Mouse (Mus musculus) heart, postnatal 10 days (tissue): ENCODE data around the gene Tmem161a. TPM values are rescaled to one million over a fixed set of nuclear protein-coding genes. Genes with fewer than 3 reads are reported as not detected.

Source experiments
- total RNA-seq, 2 experiments: library from RNA; stranded (reverse); gene quantifications; 2 replicates each; pipeline ENCODE4 v1.2.3; 2021

The Tmem161a gene
- total RNA-seq, 2 experiments from 2014 or later, result 88.3 to 103 TPM

Other genes with a start within 250 kb of the Tmem161a start
- 10 to 100 TPM; 62.1 to 63.1 TPM for gene Gatad2a, start 176.0 kb upstream of the Tmem161a start, total RNA-seq
- gene Mau2, start 129.6 kb upstream of the Tmem161a start, total RNA-seq, result 10 to 100 TPM; 43.3 to 44.2 TPM
- 10 to 100 TPM; 23.2 to 23.9 TPM for gene Sugp1, start 129.5 kb upstream of the Tmem161a start, total RNA-seq
- under 1 TPM; 0.77 to 0.94 TPM for gene Tm6sf2, start 99.4 kb upstream of the Tmem161a start, total RNA-seq
- gene Hapln4, start 88.9 kb upstream of the Tmem161a start, total RNA-seq, result not detected
- under 1 TPM in 1 of 2 experiments, not detected in 1; 0.19 TPM for gene Ncan, start 51.5 kb upstream of the Tmem161a start, total RNA-seq
- 10 to 100 TPM; 10.9 to 12.8 TPM for gene Nr2c2ap, start 41.0 kb upstream of the Tmem161a start, total RNA-seq
- gene Rfxank, start 33.2 kb upstream of the Tmem161a start, total RNA-seq, result 10 to 100 TPM; 20.7 to 22.4 TPM
- gene Borcs8, start 32.9 kb upstream of the Tmem161a start, total RNA-seq, result 10 to 100 TPM; 30.3 TPM
- under 1 TPM; 0.38 to 0.45 TPM for gene Mef2b, start 32.6 kb upstream of the Tmem161a start, total RNA-seq
- gene Slc25a42, start 39.9 kb downstream of the Tmem161a start, total RNA-seq, result 10 to 100 TPM; 43.0 to 48.6 TPM
- gene Sugp2, start 61.9 kb downstream of the Tmem161a start, total RNA-seq, result 10 to 100 TPM; 42.9 to 47.8 TPM
- gene Armc6, start 62.1 kb downstream of the Tmem161a start, total RNA-seq, result 1 to 10 TPM; 8.9 to 9.2 TPM
- 10 to 100 TPM; 25.6 to 28.2 TPM for gene Homer3, start 110.5 kb downstream of the Tmem161a start, total RNA-seq
- gene Ddx49, start 130.1 kb downstream of the Tmem161a start, total RNA-seq, result 10 to 100 TPM; 33.1 to 33.5 TPM
- gene Cope, start 130.2 kb downstream of the Tmem161a start, total RNA-seq, result 100 to 1,000 TPM; 160 to 173 TPM
- under 1 TPM; 0.57 to 0.67 TPM for gene Cers1, start 143.4 kb downstream of the Tmem161a start, total RNA-seq
- gene Gdf1, start 157.5 kb downstream of the Tmem161a start, total RNA-seq, result under 1 TPM in 1 of 2 experiments, not detected in 1; 0.20 TPM
- gene Upf1, start 180.9 kb downstream of the Tmem161a start, total RNA-seq, result 10 to 100 TPM; 40.8 to 48.8 TPM
- gene Comp, start 201.2 kb downstream of the Tmem161a start, total RNA-seq, result 1 to 10 TPM; 2.4 to 3.4 TPM